Mouse (Mus musculus): ENCODE data around the gene Spop.
A peak's percentile ranks its signal among the peaks of the same experiment; 100 is the strongest.

Spop gene

DNA sequence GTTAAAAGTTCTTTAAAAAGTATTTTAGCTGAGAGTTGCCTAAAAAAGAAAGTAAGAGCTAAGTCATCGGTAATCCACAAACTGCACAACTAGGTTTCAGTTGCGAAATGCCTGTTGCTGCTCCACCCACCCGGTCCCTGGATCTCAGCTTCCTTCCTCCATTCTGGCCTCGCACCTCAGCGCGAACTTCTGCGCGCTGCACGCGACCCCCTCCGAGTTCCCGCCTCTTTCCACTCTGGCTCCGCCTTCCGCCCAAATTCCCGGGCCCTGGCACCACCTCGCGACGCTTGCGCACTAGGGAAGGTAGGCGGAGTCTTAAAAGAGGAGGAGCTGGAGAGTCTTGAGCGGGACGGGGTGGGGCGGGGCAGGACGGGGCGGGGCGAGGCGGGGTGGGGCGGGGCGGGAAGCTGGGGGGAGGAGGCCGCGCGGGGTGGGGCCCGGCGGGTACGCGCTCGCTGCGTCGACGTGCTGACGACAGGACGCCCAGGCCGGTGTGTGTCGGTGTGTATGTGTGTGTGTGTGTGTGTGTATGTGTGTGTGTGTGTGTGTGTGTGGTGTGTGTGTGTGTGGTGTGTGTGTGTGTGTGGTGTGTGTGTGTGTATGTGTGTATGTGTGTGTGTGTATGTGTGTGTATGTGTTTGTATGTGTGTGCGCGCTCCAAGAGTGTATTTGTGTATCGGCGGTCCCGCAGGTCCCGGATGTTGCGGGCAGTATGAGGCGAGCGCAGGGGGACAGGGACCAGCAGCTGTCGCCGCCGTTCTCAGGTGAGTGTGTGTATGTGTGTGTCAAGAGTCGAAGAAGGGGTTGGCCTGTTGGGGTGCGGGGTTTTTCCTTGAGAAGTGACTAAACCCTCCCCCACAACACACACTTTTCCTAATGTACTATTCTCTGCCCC, at the start of gene Spop:
Gene Spop, plus strand, starts transcription at position 440 of the 895 bp plus-strand sequence.
- peak; percentile 94 for DNase-seq (ENCODE audit: low read depth, low spot score)

DNA sequence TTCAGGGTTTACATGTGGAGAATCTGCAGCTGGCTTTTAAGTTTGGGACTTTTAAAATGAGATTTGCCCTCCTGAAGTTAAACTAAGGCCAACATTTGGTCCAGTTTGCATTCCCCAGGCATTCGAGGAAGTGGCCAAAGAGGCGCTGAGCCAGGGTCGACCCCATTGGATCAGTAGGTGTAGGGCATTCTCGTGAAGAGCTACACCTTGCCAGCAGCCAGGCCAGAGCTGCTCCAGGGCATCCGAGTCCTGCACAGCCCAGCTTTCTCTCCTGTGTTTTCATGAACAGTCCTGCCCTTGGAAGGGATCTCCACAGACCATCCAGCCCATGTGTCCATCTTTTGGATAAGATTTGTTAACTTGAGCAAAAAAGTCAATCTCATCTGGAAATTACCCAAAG, 49.5 kb upstream of the Spop start:
- DNase-seq (ENCODE audit: low read depth, low spot score): no peak

DNA sequence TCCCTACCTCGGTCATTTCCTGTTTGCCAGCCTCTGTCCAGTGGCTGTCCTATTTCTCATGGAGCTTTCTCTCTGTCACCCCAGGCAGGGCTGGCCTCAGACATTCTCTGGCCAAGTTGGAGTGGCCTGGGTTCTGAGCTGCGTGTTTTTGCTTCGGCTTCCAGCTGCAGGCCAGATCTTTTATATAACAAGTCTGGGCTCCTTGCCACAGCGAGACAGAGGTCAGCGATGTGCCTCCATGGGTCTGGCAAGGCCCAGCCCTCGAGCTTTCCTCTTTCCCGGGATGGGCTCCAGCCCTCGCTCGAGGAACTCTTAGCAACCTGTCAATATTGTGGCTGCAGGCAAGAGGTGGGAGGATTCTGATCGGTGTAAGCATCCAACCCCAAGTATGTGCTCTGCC, 48.3 kb upstream of the Spop start:
- DNase-seq (ENCODE audit: low read depth, low spot score): no peak

DNA sequence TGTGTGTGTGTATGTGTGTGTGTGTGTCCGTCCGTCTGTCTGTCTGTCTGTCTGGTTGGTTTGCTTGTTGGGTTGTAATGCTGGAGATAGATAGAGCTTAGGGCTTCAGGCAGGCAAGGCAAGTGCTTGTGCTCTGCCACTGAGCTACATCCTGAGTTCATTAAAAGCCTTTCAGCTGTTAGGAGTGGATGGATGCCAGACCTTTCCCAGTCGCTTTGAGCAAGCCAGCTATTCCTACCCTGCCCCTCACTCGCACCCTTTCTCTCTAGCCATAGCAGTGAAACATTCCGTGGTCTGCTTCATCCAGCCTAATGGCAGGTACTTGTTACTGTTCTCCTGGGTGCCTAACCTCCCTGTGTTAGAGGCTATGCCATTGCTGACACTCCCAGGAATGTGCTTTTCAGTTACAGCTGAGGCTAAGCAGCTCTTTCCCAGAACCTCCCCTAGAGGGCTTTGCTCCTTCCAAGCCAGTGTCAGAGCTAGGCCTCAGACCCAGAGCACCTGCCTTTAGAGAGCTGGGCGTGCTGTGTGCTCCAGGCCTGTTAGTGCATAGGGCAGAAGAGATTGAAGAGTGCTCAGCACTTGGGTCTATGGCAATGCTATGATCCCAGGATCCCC, 47.5 kb upstream of the Spop start:
- DNase-seq (ENCODE audit: low read depth, low spot score): peak; percentile 63

DNA sequence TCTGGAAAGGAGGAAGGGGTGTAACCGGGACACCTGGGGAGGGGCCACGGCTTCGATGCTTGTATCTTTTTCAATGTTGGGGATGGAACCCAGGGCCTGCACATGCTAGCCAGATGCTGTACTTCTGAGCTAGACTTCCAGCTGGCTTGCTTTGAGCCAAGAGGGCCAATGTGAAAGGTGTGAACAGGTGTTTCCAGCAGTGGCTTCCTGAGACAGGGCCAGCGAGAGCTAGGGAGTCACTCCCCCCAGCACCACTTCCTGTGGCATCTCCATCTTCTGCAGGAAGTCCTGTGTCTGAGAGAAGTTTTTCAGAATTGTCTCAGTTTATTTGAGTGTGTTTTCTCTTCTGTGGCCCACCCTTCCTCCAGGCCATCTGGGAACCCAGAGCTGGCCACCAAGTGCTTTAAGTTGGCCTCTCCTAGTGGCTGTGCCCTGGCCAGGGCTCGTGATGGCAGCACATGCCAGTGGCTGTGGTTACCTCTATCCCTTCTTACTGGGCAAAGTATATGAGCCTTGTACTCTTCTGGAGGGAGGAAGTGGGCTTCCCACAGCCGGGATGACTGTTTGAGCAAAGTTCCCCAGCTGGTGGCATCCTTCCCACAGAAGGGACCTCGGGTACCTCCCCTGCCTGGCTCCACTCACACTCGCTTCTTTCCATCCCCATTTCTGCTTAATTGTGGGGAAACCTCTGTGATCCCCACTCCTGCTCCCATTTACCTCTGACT, 46.7 kb upstream of the Spop start:
- DNase-seq (ENCODE audit: low read depth, low spot score): no peak

DNA sequence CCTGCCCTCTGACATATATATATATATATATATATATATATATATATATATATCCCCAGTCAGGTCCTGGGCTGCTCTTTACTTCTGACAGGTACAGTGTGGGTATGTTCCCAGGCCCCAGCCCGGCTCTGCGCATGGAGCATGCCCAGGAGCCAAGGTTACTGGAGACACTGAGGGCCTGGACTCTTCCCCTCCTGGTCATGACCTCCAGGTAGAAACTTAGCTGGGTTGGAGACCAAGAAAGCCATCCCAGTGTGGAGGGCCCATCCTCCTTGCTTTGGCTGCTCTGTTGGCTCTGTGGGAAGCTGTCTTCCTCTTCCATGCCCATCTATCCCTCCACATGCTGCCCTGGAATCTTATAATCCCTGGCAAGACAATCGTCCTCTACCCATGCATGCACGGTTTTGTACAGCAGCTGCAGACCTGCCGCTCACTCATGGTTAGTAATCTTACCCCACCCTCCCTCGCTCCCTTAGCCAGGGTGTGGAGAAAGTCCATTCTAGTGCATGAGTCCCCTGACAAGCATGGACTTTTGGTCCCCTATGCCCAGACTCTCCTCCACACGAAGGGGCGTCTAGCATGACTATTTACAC, 45.6 kb upstream of the Spop start:
- no peak for DNase-seq (ENCODE audit: low read depth, low spot score)

GRCm38 (mm10) chr11:95368871-95369270, 45.0 kb upstream of the Spop start:
- DNase-seq (ENCODE audit: low read depth, low spot score): no peak

- DNase-seq (ENCODE audit: low read depth, low spot score): no peak
Measured at GRCm38 (mm10) chr11:95369964-95370890, 43.7 kb upstream of the Spop start.

DNA sequence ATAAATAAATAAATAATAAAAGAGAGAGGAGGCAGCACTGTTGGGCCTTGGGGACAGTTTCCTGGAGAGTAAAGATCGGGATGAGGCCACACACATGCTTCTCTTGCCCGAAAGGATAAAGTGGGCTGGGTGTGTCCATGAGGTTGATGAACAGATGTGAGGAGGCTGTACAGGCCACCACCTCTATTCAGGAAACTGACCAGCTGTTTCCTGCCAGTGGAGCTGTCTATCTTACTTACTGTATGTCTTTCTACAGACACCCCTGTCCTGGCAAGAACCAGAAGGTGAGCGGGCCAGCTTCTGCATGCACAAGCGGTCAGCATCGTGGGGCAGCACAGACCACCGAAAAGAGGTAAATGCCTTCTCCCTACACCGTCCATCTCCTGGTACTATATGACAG, 42.7 kb upstream of the Spop start:
- no peak for DNase-seq (ENCODE audit: low read depth, low spot score)

DNA sequence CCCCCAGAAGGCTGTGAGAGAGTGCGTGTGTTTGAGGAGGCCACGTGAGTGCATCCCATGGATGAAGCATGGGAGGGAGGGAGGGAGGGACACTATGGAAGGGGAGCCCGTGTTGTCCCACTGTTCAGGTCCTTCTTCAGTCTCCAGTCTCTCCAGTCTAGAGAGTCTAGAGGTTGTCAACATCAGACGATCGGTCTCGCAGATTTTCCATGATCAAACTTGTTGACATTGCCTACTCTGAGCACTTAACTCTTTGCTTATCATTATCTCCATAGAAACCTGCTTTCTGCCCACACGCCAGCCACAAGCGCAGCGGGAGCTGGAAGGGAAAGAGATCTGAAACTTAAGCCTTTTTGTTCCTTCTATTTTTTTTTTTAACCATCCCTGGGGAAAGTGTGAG, 35.0 kb upstream of the Spop start:
- DNase-seq (ENCODE audit: low read depth, low spot score): no peak

- no peak for DNase-seq (ENCODE audit: low read depth, low spot score)
Measured at GRCm38 (mm10) chr11:95379552-95379951, 34.3 kb upstream of the Spop start.

GRCm38 (mm10) chr11:95380711-95381110, 33.2 kb upstream of the Spop start:
- DNase-seq (ENCODE audit: low read depth, low spot score): no peak

DNA sequence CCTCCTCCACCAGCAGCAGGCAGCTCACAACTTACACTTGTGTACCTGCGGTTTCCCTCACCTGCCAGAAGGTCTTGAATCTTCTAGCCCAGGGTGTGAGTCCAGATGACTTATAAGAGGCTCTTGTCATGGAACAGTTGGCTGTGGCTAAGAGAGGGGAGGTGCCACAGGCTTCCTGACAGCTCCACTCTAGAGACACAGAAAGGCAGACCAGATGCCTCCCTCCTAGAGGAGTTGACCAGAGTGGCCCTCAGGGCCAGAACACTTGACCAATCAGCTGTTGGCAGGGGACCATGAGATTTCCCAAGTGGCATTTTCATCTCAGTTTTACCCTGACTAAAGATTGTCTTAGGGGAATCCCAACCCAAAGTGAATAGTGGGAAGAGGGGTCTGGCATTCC, 32.7 kb upstream of the Spop start:
- no peak for DNase-seq (ENCODE audit: low read depth, low spot score)

DNA sequence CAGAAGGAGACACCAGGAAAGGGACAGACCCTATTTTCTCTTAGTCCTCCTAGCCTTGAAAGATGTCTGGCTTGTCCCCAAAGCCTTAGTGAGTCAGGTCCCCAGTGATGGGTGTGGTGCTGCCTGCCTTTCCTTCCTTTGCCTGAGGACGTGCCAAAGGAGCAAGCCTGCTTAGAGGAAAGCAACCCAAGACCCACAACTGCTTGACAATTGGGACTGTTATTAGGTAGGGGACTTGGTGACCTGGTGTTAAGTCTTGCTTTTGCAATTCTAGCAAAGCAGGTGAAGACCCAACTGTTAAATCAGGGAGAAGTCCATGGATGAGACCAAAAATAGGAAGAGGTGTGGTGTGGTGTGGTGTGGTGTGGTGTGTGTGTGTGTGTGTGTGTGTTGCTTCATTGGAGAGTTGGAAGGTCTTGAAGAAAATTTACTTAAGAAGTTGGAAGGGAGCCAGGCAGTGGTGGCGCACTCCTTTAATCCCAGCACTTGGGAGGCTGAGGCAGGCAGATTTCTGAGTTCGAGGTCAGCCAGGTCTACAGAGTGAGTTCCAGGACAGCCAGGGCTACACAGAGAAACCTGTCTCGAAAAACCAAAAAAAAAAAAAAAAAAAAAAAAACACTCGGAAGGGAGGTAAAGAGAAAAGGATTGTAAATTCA, 30.4 kb upstream of the Spop start:
- no peak for DNase-seq (ENCODE audit: low read depth, low spot score)

DNA sequence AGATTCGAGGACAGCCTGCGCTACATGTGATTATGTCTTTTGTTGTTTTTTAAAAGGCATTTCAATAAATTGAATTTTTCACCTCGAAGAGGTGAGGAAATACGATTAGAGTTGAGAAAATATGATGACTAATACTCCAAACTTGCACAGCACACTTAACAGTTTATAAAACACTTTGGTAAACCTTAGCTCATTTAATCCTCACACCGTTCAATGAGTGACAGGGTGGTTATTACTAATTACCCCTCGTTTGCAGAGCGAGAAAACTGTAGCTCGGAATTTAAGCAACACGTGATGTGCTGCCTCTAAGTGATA, 29.9 kb upstream of the Spop start:
- DNase-seq (ENCODE audit: low read depth, low spot score): no peak

DNA sequence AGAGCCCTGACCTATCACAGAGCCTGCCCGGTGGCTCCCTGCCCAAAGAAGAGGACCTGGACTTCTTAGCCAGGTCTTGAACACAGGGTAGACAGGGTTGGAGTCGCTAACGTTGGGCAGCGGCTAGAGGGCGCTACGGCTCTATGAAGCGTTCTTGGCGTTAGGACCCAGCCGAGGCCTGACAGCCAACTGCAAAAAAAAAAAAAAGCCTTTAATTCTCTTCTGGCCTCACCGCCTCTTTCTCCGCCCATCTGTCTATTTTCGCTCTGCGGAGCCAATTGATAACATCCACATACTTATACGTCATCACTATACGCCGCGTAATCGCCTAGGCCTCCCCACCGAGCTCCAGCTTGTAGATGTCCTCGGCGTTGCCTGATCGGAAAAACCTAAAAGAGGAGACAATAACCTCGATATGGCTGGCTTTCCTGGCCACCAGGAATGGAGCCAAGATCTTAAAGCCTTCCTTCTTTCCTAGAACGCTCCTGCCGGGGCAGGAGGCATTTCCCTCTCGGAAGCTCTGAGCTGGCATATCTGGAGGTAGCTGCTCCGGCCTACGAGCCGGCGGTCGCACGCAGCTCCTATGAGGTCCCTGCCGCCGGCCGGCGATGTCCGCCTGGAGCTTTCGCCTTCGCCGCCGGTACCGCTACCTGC, 29.4 kb upstream of the Spop start, which contains the start of gene Slc35b1:
Gene Slc35b1, plus strand, starts transcription at position 374 of the 654 bp plus-strand sequence.
- DNase-seq (ENCODE audit: low read depth, low spot score): peak; percentile 100

DNA sequence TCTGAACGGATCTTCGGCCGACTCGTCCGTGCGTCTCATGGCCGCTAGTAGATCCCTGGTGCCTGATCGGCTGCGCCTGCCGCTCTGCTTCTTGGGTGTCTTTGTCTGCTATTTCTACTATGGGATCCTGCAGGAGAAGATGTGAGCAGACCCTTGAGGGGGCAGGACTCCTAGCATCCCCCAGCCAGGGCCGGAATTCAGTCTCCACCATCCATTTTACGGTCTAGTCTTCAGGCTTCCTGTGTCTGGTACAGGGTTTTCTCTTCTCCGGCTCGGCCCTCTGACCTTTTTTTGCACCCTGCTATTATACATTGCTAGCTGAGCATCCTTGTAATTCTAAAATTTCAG, 28.9 kb upstream of the Spop start:
- no peak for DNase-seq (ENCODE audit: low read depth, low spot score)

- DNase-seq (ENCODE audit: low read depth, low spot score): no peak
Measured at GRCm38 (mm10) chr11:95387354-95387753, 26.5 kb upstream of the Spop start.

DNA sequence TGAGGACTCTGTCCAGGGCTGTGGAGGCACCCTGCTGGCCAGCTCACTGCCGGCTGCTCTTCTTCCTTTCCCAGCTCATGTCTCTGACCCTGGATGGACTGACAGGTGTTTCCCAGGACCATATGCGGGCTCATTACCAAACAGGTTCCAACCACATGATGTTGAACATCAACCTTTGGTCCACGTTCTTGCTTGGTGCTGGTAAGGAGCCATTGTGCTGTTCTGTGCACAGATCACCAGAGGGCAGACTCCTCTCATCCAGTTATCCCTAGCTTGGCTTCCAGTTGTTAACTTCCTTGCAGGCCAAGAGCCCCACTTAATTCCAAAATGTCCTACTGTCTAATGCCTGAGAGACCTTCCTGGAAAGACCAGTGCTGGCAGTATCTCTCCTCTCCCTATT, 24.9 kb upstream of the Spop start:
- DNase-seq (ENCODE audit: low read depth, low spot score): peak; percentile 50

GRCm38 (mm10) chr11:95390420-95390819, 23.5 kb upstream of the Spop start:
- DNase-seq (ENCODE audit: low read depth, low spot score): no peak

Measured in R1 (cell line).